8 mouse cellular contexts compared by ENCODE assay signal in the genomic region with DNA sequence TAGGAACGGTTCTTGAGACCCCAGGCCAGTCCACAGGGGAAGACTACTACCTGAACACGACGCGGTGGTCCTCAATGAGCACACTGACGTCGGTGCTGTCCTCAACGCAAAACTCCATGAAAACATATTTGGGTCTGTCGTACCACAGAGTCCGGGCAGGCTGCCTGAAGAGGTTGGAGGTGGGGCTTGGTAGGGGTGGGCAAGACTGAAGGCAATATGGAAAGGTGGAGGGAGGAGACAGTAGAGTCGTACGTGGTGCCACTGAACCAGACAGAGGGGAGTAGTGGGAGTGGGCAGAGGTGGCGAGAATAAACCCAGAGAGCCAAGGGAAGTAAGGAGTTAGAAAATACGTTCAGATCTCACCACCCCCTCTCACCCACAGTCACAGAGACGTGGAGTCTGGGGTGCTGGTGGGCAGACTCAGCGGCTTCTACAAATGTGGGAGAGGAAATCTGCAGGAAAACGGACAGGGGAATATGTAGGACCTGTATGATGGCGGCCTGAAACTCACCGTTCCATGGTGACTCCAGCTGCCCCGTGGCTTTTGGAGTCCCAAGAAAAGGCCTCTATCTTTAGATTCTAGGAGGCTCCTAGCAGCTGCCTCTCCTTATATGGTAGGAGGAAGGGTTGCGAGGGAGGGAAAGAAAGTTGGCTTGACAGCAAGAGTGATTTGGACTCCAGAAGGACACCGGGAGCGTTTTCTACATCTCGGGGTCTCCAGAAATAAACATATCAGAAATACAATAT. TPM values are rescaled to one million over a fixed set of nuclear protein-coding genes. Genes with fewer than 3 reads are reported as not detected.
DNase-seq lines count a peak whose midpoint lies in the region; ATAC-seq and TF ChIP-seq lines count a peak whose summit lies in the region.

A gene (minus strand): TSS at position 692 of the 747 bp plus-strand sequence.

- peak within 1 kb of the TSS; percentile 84 for H3K4me2 ChIP-seq in forebrain, embryonic 11.5 days (ENCODE audit: low read depth, low read length, severe bottlenecking)
- peak within 1 kb of the TSS; percentile 94 for H3K4me2 ChIP-seq in hindbrain, embryonic 16.5 days (ENCODE audit: low read length)
- peak within 1 kb of the TSS; percentile 79 for H3K4me2 ChIP-seq in lung, embryonic 15.5 days

- H3K36me3 ChIP-seq in G1E (replicated peaks): peaks cover 20% of the 10 kb centered on the region
- no peaks in the 10 kb centered on the region for H3K36me3 ChIP-seq in forebrain, embryonic 11.5 days (ENCODE audit: control insufficient read depth, insufficient read depth, low read length)
- 0 out of 2 replicates have a peak, but pooled peaks cover 2% of the 10 kb centered on the region for H3K36me3 ChIP-seq in hindbrain, embryonic 16.5 days (ENCODE audit: control insufficient read depth, insufficient read depth, low read length)
- peaks cover 2% of the 10 kb centered on the region; the same call in 1 of the 2 replicates for H3K36me3 ChIP-seq in lung, embryonic 15.5 days

- no peaks in the 10 kb centered on the region for H3K9me3 ChIP-seq in G1E (replicated peaks)
- no peaks in the 10 kb centered on the region for H3K9me3 ChIP-seq in forebrain, embryonic 11.5 days (ENCODE audit: control insufficient read depth, low read length)
- no peaks in the 10 kb centered on the region for H3K9me3 ChIP-seq in hindbrain, embryonic 16.5 days (ENCODE audit: control insufficient read depth, low read length)
- no peaks in the 10 kb centered on the region for H3K9me3 ChIP-seq in lung, embryonic 15.5 days

- peak within 1 kb of the TSS; percentile 8 for H3K27ac ChIP-seq in forebrain, embryonic 11.5 days (ENCODE audit: low read depth, low read length)
- H3K27ac ChIP-seq in hindbrain, embryonic 16.5 days (ENCODE audit: low read depth, low read length): peak within 1 kb of the TSS; percentile 92
- H3K27ac ChIP-seq in lung, embryonic 15.5 days: peak within 1 kb of the TSS; percentile 81

- TF ChIP-seq CTCF in G1E (IDR thresholded peaks at IDR 0.05; ENCODE audit: low read depth, low read length): no peak

- peaks cover 49% of the 10 kb centered on the region for H3K4me1 ChIP-seq in G1E (ENCODE audit: insufficient read depth, low read depth, low read length)
- peaks cover 7% of the 10 kb centered on the region; the same call in 1 of the 2 replicates for H3K4me1 ChIP-seq in forebrain, embryonic 11.5 days (replicated peaks; ENCODE audit: control insufficient read depth, insufficient read depth, low read length)
- peaks cover 24% of the 10 kb centered on the region for H3K4me1 ChIP-seq in hindbrain, embryonic 16.5 days (ENCODE audit: control insufficient read depth, insufficient read depth, low read depth, low read length)
- peaks cover 27% of the 10 kb centered on the region for H3K4me1 ChIP-seq in lung, embryonic 15.5 days

- H3K4me3 ChIP-seq in G1E (ENCODE audit: low read depth, low read length): peak within 1 kb of the TSS; percentile 89
- H3K4me3 ChIP-seq in forebrain, embryonic 11.5 days (ENCODE audit: low read depth, low read length): peak within 1 kb of the TSS; percentile 95
- peak within 1 kb of the TSS; percentile 98 for H3K4me3 ChIP-seq in hindbrain, embryonic 16.5 days (ENCODE audit: low read length)
- peak within 1 kb of the TSS; percentile 67 for H3K4me3 ChIP-seq in lung, embryonic 15.5 days

- H3K27me3 ChIP-seq in G1E (ENCODE audit: insufficient read depth, low read length): no peaks in the 10 kb centered on the region
- no peaks in the 10 kb centered on the region for H3K27me3 ChIP-seq in forebrain, embryonic 11.5 days (ENCODE audit: control insufficient read depth, insufficient read depth, low read length)
- H3K27me3 ChIP-seq in hindbrain, embryonic 16.5 days (replicated peaks; ENCODE audit: control insufficient read depth, insufficient read depth, low read length): no peaks in the 10 kb centered on the region
- H3K27me3 ChIP-seq in lung, embryonic 15.5 days: no peaks in the 10 kb centered on the region

- 5% methylated on average over 23 of the region's 23 CpGs for WGBS in forebrain, embryonic 11.5 days
- 9% methylated on average over 23 of the region's 23 CpGs for WGBS in hindbrain, embryonic 16.5 days
- WGBS in lung, embryonic 15.5 days: 2% methylated on average over 23 of the region's 23 CpGs

- ATAC-seq in G1E (ENCODE audit: extremely low read depth, insufficient number of reproducible peaks, low FRiP score, poor library complexity, severe bottlenecking): no peak
- ATAC-seq in forebrain, embryonic 11.5 days (replicated peaks; ENCODE audit: low FRiP score): 0 out of 2 replicates have a peak, but pooled peaks have one; percentile 37
- ATAC-seq in hindbrain, embryonic 16.5 days: peak; percentile 50
- peak; percentile 83 for ATAC-seq in lung, embryonic 15.5 days (ENCODE audit: borderline replicate concordance, extremely low read depth, low FRiP score, low TSS enrichment)

- peak; percentile 48 to 53 for DNase-seq in gastrocnemius, adult 8-10 months (ENCODE audit: low spot score in 2 of 2)
- no peak for DNase-seq in gastrocnemius, postnatal 25 days
- no peak for DNase-seq in G1E (ENCODE audit: low spot score)
- peak; percentile 49 for DNase-seq in forebrain, embryonic 11.5 days (ENCODE audit: low spot score)
- peak; percentile 17 for DNase-seq in ovary, postnatal 14 days (ENCODE audit: low spot score)
- DNase-seq in spleen, postnatal 10 days (ENCODE audit: low spot score in 2 of 2): no peak

- peak within 1 kb of the TSS; percentile 78 for H3K9ac ChIP-seq in forebrain, embryonic 11.5 days (ENCODE audit: low read length)
- peak within 1 kb of the TSS; percentile 91 for H3K9ac ChIP-seq in hindbrain, embryonic 16.5 days (ENCODE audit: low read depth, low read length)
- H3K9ac ChIP-seq in lung, embryonic 15.5 days: peak within 1 kb of the TSS; percentile 65

RNA-seq across cellular contexts. Expression of the gene that starts here (rescaled TPM):
- total RNA-seq in gastrocnemius, adult 8-10 months (2022): 10 to 100 TPM in 2 of 4 experiments, 1 to 10 TPM in 2; 4.4 to 13.0 (median 8.2) TPM
- total RNA-seq in gastrocnemius, postnatal 25 days (2021): 1 to 10 TPM; 5.8 to 7.1 TPM
- 3.0 TPM in 1 of 2 replicates, not detected in the other for total RNA-seq in G1E (2014; fragmentation: Nextera tagmentation)
- total RNA-seq in G1E (2017): 0.87 and 2.1 TPM in 2 replicates
- polyA plus RNA-seq in G1E (2012): 0.58 and 0.90 TPM in 2 replicates
- polyA plus RNA-seq in forebrain, embryonic 11.5 days (2014; fragmentation: Nextera tagmentation; extraction: Ambion mirVana): 8.2 and 9.5 TPM in 2 replicates
- 8.1 and 9.5 TPM in 2 replicates for polyA plus RNA-seq in hindbrain, embryonic 16.5 days (2015; fragmentation: Nextera tagmentation; extraction: Ambion mirVana)
- 8.1 and 12.7 TPM in 2 replicates for polyA plus RNA-seq in lung, embryonic 15.5 days (2015; fragmentation: Nextera tagmentation; extraction: Ambion mirVana)

Comparison
In these comparisons a context has a peak if more than half of its experiments do, and no peak if none do; other contexts are left out.
1. DNase-seq: peak in gastrocnemius, adult 8-10 months (2 of 2), forebrain, embryonic 11.5 days (single experiment) and ovary, postnatal 14 days (single experiment); none in gastrocnemius, postnatal 25 days (single experiment), G1E (single experiment) and spleen, postnatal 10 days (0 of 2).
2. H3K27ac ChIP-seq: peak in every context shown above with its lines; median percentile 92 in hindbrain, embryonic 16.5 days; 81 in lung, embryonic 15.5 days; 8 in forebrain, embryonic 11.5 days.
3. Peak in every context shown above with its lines, with median percentiles within 50 percentile points of each other: H3K4me3 ChIP-seq, H3K4me2 ChIP-seq and H3K9ac ChIP-seq.